Mouse (Mus musculus) MEL (cell line): ENCODE measurements around the gene Mtch2. TPM values are rescaled to one million over a fixed set of nuclear protein-coding genes. Genes with fewer than 3 reads are reported as not detected.

Experiments used
- DNase-seq: peaks from one replicate; pipeline ENCODE4 v3.0.0; 2011; ENCODE audit warnings: low read depth, low spot score
- H3K27ac ChIP-seq: 2 replicates; pipeline ENCODE4 v1.5.1; 2012; ENCODE audit warnings: low read depth, mild to moderate bottlenecking, control low read depth, low read length, moderate library complexity; ENCODE audit not compliant: control insufficient read depth
- H3K27me3 ChIP-seq, 2 experiments: fragments of 150-350 bp in 1 of 2; sonication (generic) in 1 of 2; 2 replicates each; pipeline ENCODE4 v1.6.1; 2012; ENCODE audit warnings: low read length in 2 of 2, mild to moderate bottlenecking in 2 of 2, improper control_type of control experiment in 1 of 2, moderate library complexity in 1 of 2; ENCODE audit not compliant: insufficient read depth in 2 of 2, control insufficient read depth in 1 of 2
- H3K36me3 ChIP-seq, 2 experiments: 2 replicates each; pipeline ENCODE4 v1.6.1; 2012 to 2014; ENCODE audit warnings: low read length in 2 of 2, improper control_type of control experiment in 1 of 2, inconsistent platforms in 1 of 2, mild to moderate bottlenecking in 1 of 2; ENCODE audit not compliant: insufficient read depth in 2 of 2, control insufficient read depth in 1 of 2
- H3K4me1 ChIP-seq, 2 experiments: fragments of 150-350 bp in 1 of 2; sonication (generic) in 1 of 2; 2 replicates each; pipeline ENCODE4 v1.6.1; 2012; ENCODE audit warnings: low read length in 2 of 2, improper control_type of control experiment in 1 of 2, mild to moderate bottlenecking in 1 of 2; ENCODE audit not compliant: insufficient read depth in 2 of 2, control insufficient read depth in 1 of 2
- H3K4me3 ChIP-seq, 2 experiments: fragments of 150-350 bp in 1 of 2; sonication (generic) in 1 of 2; 2 replicates each; pipeline ENCODE4 v1.5.1; 2012; ENCODE audit warnings: low read depth in 2 of 2, low read length in 2 of 2, mild to moderate bottlenecking in 2 of 2, moderate library complexity in 2 of 2, control low read depth in 1 of 2, improper control_type of control experiment in 1 of 2; ENCODE audit not compliant: control insufficient read depth in 1 of 2, insufficient read depth in 1 of 2
- H3K79me2 ChIP-seq: 2 replicates; pipeline ENCODE4 v1.6.1; 2012; ENCODE audit warnings: mild to moderate bottlenecking, low read length, moderate library complexity; ENCODE audit not compliant: control insufficient read depth, poor library complexity, insufficient read depth
- H3K9ac ChIP-seq: 2 replicates; pipeline ENCODE4 v1.6.1; 2012; ENCODE audit warnings: low read depth, mild to moderate bottlenecking, control low read depth, low read length, moderate library complexity; ENCODE audit not compliant: control insufficient read depth, poor library complexity, severe bottlenecking
- H3K9me3 ChIP-seq: fragments of 150-350 bp; sonication (generic); replicated peaks from 2 replicates; pipeline ENCODE4 v1.6.1; 2012; ENCODE audit warnings: mild to moderate bottlenecking, low read length, improper control_type of control experiment, moderate library complexity; ENCODE audit not compliant: insufficient read depth
- BHLHE40 ChIP-seq: IDR thresholded peaks from 2 replicates; pipeline ENCODE4 v1.6.1; 2012; ENCODE audit warnings: low read depth, mild to moderate bottlenecking, inconsistent platforms, low read length, improper control_type of control experiment, borderline replicate concordance
- CHD1 ChIP-seq: IDR thresholded peaks from 2 replicates; pipeline ENCODE4 v1.6.1; 2012; ENCODE audit warnings: low read depth, mild to moderate bottlenecking, inconsistent platforms, low read length, improper control_type of control experiment
- CHD2 ChIP-seq: IDR thresholded peaks from 2 replicates; pipeline ENCODE4 v1.6.1; 2011; ENCODE audit warnings: low read length, improper control_type of control experiment
- CTCF ChIP-seq, 3 experiments: IDR thresholded peaks in 2 of 3; conservative IDR thresholded peaks in 1 of 3; 2 replicates each; pipeline ENCODE4 v1.5.1; 2011 to 2012; ENCODE audit warnings: low read length in 3 of 3, low read depth in 2 of 3, mild to moderate bottlenecking in 2 of 3, improper control_type of control experiment in 1 of 3, inconsistent platforms in 1 of 3, mixed read lengths in 1 of 3, moderate library complexity in 1 of 3; ENCODE audit not compliant: control insufficient read depth in 1 of 3, insufficient read depth in 1 of 3, poor library complexity in 1 of 3, severe bottlenecking in 1 of 3
- ELF1 ChIP-seq: IDR thresholded peaks from 2 replicates; pipeline ENCODE4 v1.6.1; 2014; ENCODE audit warnings: low read depth, mild to moderate bottlenecking, inconsistent platforms, low read length, improper control_type of control experiment, moderate library complexity
- EP300 ChIP-seq, 2 experiments: IDR thresholded peaks; 2 replicates each; pipeline ENCODE4 v1.6.1; 2011; ENCODE audit warnings: improper control_type of control experiment in 2 of 2, low read length in 2 of 2, low read depth in 1 of 2, mild to moderate bottlenecking in 1 of 2
- ETS1 ChIP-seq: IDR thresholded peaks from 2 replicates; pipeline ENCODE4 v1.6.1; 2012; ENCODE audit warnings: low read depth, mild to moderate bottlenecking, inconsistent platforms, low read length, improper control_type of control experiment, moderate library complexity
- GABPA ChIP-seq: IDR thresholded peaks from 2 replicates; pipeline ENCODE4 v1.6.1; 2012; ENCODE audit warnings: low read depth, mild to moderate bottlenecking, inconsistent platforms, low read length, improper control_type of control experiment, moderate library complexity
- GATA1 ChIP-seq: IDR thresholded peaks from 2 replicates; pipeline ENCODE4 v1.6.1; 2011; ENCODE audit warnings: low read depth, low read length, improper control_type of control experiment
- HCFC1 ChIP-seq: IDR thresholded peaks from 2 replicates; pipeline ENCODE4 v1.6.1; 2012; ENCODE audit warnings: low read depth, mild to moderate bottlenecking, inconsistent platforms, low read length, improper control_type of control experiment, moderate library complexity
- JUND ChIP-seq: IDR thresholded peaks from 2 replicates; pipeline ENCODE4 v1.6.1; 2011; ENCODE audit warnings: low read depth, mild to moderate bottlenecking, improper control_type of control experiment, low read length
- KAT2A ChIP-seq: conservative IDR thresholded peaks from 2 replicates; pipeline ENCODE4 v1.6.1; 2012; ENCODE audit warnings: low read depth, low read length, improper control_type of control experiment, inconsistent platforms
- MAFK ChIP-seq: IDR thresholded peaks from 2 replicates; pipeline ENCODE4 v1.6.1; 2011; ENCODE audit warnings: low read depth, mild to moderate bottlenecking, low read length, improper control_type of control experiment, borderline replicate concordance
- MAX ChIP-seq: IDR thresholded peaks from 2 replicates; pipeline ENCODE4 v1.6.1; 2011; ENCODE audit warnings: low read length, improper control_type of control experiment
- MAZ ChIP-seq: IDR thresholded peaks from 2 replicates; pipeline ENCODE4 v1.6.1; 2012; ENCODE audit warnings: low read depth, mild to moderate bottlenecking, inconsistent platforms, low read length, improper control_type of control experiment
- MEF2A ChIP-seq: IDR thresholded peaks from 2 replicates; pipeline ENCODE4 v1.6.1; 2014; ENCODE audit warnings: low read depth, mild to moderate bottlenecking, inconsistent platforms, low read length, improper control_type of control experiment; ENCODE audit not compliant: poor library complexity, insufficient replicate concordance, severe bottlenecking; ENCODE audit errors: extremely low read depth
- MXI1 ChIP-seq: IDR thresholded peaks from 2 replicates; pipeline ENCODE4 v1.6.1; 2011; ENCODE audit warnings: mild to moderate bottlenecking, low read depth, low read length, improper control_type of control experiment
- MYB ChIP-seq: IDR thresholded peaks from 2 replicates; pipeline ENCODE4 v1.6.1; 2011; ENCODE audit warnings: mild to moderate bottlenecking, low read depth, low read length, improper control_type of control experiment
- MYC ChIP-seq: IDR thresholded peaks from 2 replicates; pipeline ENCODE4 v1.6.1; 2011; ENCODE audit warnings: low read depth, mild to moderate bottlenecking, low read length, improper control_type of control experiment, moderate library complexity
- NELFE ChIP-seq: IDR thresholded peaks from 2 replicates; pipeline ENCODE4 v1.6.1; 2011; ENCODE audit warnings: low read depth, low read length, improper control_type of control experiment
- POLR2A ChIP-seq, 2 experiments: IDR thresholded peaks; 2 replicates each; pipeline ENCODE4 v1.6.1; 2011 to 2012; ENCODE audit warnings: low read length in 2 of 2, mild to moderate bottlenecking in 2 of 2, control low read depth in 1 of 2, improper control_type of control experiment in 1 of 2, low read depth in 1 of 2, moderate library complexity in 1 of 2; ENCODE audit not compliant: control insufficient read depth in 1 of 2, insufficient read depth in 1 of 2, poor library complexity in 1 of 2
- POLR2AphosphoS2 ChIP-seq: IDR thresholded peaks from 2 replicates; pipeline ENCODE4 v1.6.1; 2011; ENCODE audit warnings: low read length, improper control_type of control experiment
- POLR2AphosphoS5 ChIP-seq: IDR thresholded peaks from 2 replicates; pipeline ENCODE4 v1.6.1; 2012; ENCODE audit warnings: low read depth, borderline replicate concordance, mild to moderate bottlenecking, inconsistent platforms, low read length, moderate library complexity, mixed read lengths
- RAD21 ChIP-seq: IDR thresholded peaks from 2 replicates; pipeline ENCODE4 v1.6.1; 2011; ENCODE audit warnings: mild to moderate bottlenecking, low read depth, low read length, improper control_type of control experiment
- RCOR1 ChIP-seq: IDR thresholded peaks from 2 replicates; pipeline ENCODE4 v1.6.1; 2012; ENCODE audit warnings: low read depth, mild to moderate bottlenecking, inconsistent platforms, low read length, improper control_type of control experiment
- SIN3A ChIP-seq: IDR thresholded peaks from 2 replicates; pipeline ENCODE4 v1.6.1; 2012; ENCODE audit warnings: low read length, improper control_type of control experiment, inconsistent platforms
- SMC3 ChIP-seq: IDR thresholded peaks from 2 replicates; pipeline ENCODE4 v1.6.1; 2011; ENCODE audit warnings: low read depth, low read length, improper control_type of control experiment
- TBP ChIP-seq: IDR thresholded peaks from 2 replicates; pipeline ENCODE4 v1.8.0; 2011; ENCODE audit warnings: low read depth, low read length, improper control_type of control experiment
- TCF12 ChIP-seq: IDR thresholded peaks from 2 replicates; pipeline ENCODE4 v1.6.1; 2014; ENCODE audit warnings: low read depth, mild to moderate bottlenecking, inconsistent platforms, low read length, improper control_type of control experiment, moderate library complexity
- UBTF ChIP-seq: IDR thresholded peaks from 2 replicates; pipeline ENCODE4 v1.6.1; 2012; ENCODE audit warnings: low read depth, mild to moderate bottlenecking, inconsistent platforms, low read length, improper control_type of control experiment, moderate library complexity, borderline replicate concordance; ENCODE audit not compliant: insufficient read depth
- USF1 ChIP-seq: IDR thresholded peaks from 2 replicates; pipeline ENCODE4 v1.6.1; 2014; ENCODE audit warnings: low read depth, mild to moderate bottlenecking, inconsistent platforms, low read length, improper control_type of control experiment, moderate library complexity
- USF2 ChIP-seq, 2 experiments: IDR thresholded peaks; 2 replicates each; pipeline ENCODE4 v1.6.1; 2011 to 2012; ENCODE audit warnings: improper control_type of control experiment in 2 of 2, low read length in 2 of 2, borderline replicate concordance in 1 of 2, inconsistent platforms in 1 of 2, low read depth in 1 of 2, mild to moderate bottlenecking in 1 of 2; ENCODE audit not compliant: insufficient read depth in 1 of 2
- ZC3H11A ChIP-seq: IDR thresholded peaks from 2 replicates; pipeline ENCODE4 v1.6.1; 2012; ENCODE audit warnings: low read depth, mild to moderate bottlenecking, inconsistent platforms, low read length, improper control_type of control experiment
- ZMIZ1 ChIP-seq: IDR thresholded peaks from 2 replicates; pipeline ENCODE4 v1.6.1; 2012; ENCODE audit warnings: low read depth, mild to moderate bottlenecking, inconsistent platforms, low read length, improper control_type of control experiment, moderate library complexity
- polyA plus RNA-seq, 2 experiments: library from polyadenylated mRNA; stranded (reverse) in 1 of 2; unstranded in 1 of 2; fragments of >175 nt in 1 of 2; fragments of >200 nt in 1 of 2; gene quantifications; 2 replicates each; pipeline versions ENCODE4 v1.2.1 to v1.2.4; 2012; ENCODE audit warnings: low replicate concordance in 2 of 2, low read depth in 1 of 2; ENCODE audit not compliant: insufficient read length in 2 of 2, insufficient read depth in 1 of 2, missing spikeins in 1 of 2
- total RNA-seq: library from RNA; depleted of rRNA; stranded (reverse); fragments of 300-350 nt; gene quantifications from 2 replicates; pipeline ENCODE4 v1.2.3, GENCODE M21; 2012

Mtch2 gene
- total and polyA plus RNA-seq, 3 experiments, result 85.7 to 167 TPM; not detected in 1

GRCm38 (mm10) chr2:90866524-90866923 is 19.6 kb downstream of the Mtch2 start:
- no peak overlapping the region for H3K9ac ChIP-seq
- H3K79me2 ChIP-seq, result no peaks in the 10 kb centered on the region
- no peaks in the 10 kb centered on the region for H3K9me3 ChIP-seq
- peak; percentile 83 for DNase-seq
- no peak overlapping the region for H3K27ac ChIP-seq
- H3K27me3 ChIP-seq, result no peaks in the 10 kb centered on the region
- TF ChIP-seq SIN3A (peak; percentile 55; the same call in 1 of the 2 replicates), EP300 (IDR thresholded peaks at IDR 0.05; ENCODE audit: low read depth in 1 of 2, low read length in 2 of 2) (no peak), KAT2A (no peak), TBP (no peak), MAZ (peak; percentile 56; the same call in 1 of the 2 replicates), CHD1 (no peak), CHD2 (no peak), RAD21 (peak; percentile 89), MXI1 (no peak), RCOR1 (no peak), POLR2A (IDR thresholded peaks at IDR 0.05; ENCODE audit: control insufficient read depth in 1 of 2, insufficient read depth in 1 of 2, low read depth in 1 of 2, low read length in 2 of 2, poor library complexity in 1 of 2) (no peak), GATA1 (no peak), UBTF (no peak), POLR2AphosphoS2 (no peak), USF1 (no peak), ETS1 (no peak), NELFE (no peak), ZC3H11A (peak; percentile 88), HCFC1 (no peak), MYB (no peak), MYC (no peak), SMC3 (peak; percentile 93), USF2 (IDR thresholded peaks at IDR 0.05; ENCODE audit: borderline replicate concordance in 1 of 2, insufficient read depth in 1 of 2, low read depth in 1 of 2, low read length in 2 of 2) (no peak), MAFK (no peak), JUND (no peak), TCF12 (no peak), MEF2A (no peak), MAX (no peak), ELF1 (no peak), POLR2AphosphoS5 (no peak), GABPA (no peak), CTCF (IDR thresholded peaks at IDR 0.05 in 2 of 3, conservative IDR thresholded peaks at IDR 0.05 in 1 of 3; ENCODE audit: control insufficient read depth in 1 of 3, insufficient read depth in 1 of 3, low read depth in 2 of 3, low read length in 3 of 3, poor library complexity in 1 of 3, severe bottlenecking in 1 of 3) (peak; percentile 84 to 97 (median 96)), ZMIZ1 (no peak), BHLHE40 (no peak)
- peaks cover 8 to 20% of the 10 kb centered on the region in 2 experiments for H3K36me3 ChIP-seq
- peaks cover 17% of the 10 kb centered on the region in 2 experiments for H3K4me1 ChIP-seq
- H3K4me3 ChIP-seq, result no peak overlapping the region
